Comparison of ENCODE assay signal across 8 mouse cellular contexts in genomic region chr15:101145424-101146099, GRCm38 (mm10). TPM values are rescaled to one million over a fixed set of nuclear protein-coding genes. Genes with fewer than 3 reads are reported as not detected.
A peak's percentile ranks its signal among the peaks of the same experiment; 100 is the strongest.
DNase-seq lines count a peak whose midpoint lies in the region; ATAC-seq and TF ChIP-seq lines count a peak whose summit lies in the region.

No protein-coding gene starts in this region.

- WGBS in heart, embryonic 11.5 days (ENCODE audit: insufficient replicate concordance) = 10% methylated on average over 19 of the region's 19 CpGs
- WGBS in kidney, embryonic 15.5 days = 11% methylated on average over 19 of the region's 19 CpGs

- peak; percentile 95 for DNase-seq in brain, embryonic 14.5 days (ENCODE audit: low read depth)
- DNase-seq in liver = peak; percentile 92
- DNase-seq in monocyte, adult 2 months (ENCODE audit: low read depth in 1 of 2, low spot score in 2 of 2) = peak; percentile 89 to 90
- DNase-seq in spleen, postnatal 14 days (ENCODE audit: low spot score in 2 of 2) = peak; percentile 71 to 84

- H3K4me1 ChIP-seq in heart, embryonic 11.5 days (ENCODE audit: control insufficient read depth, insufficient read depth, low read length) = peaks cover 49% of the 10 kb centered on the region
- H3K4me1 ChIP-seq in kidney, embryonic 15.5 days = peaks cover 72% of the 10 kb centered on the region

- TF ChIP-seq CTCF in C2C12 (IDR thresholded peaks at IDR 0.05; ENCODE audit: control insufficient read depth, insufficient read depth, insufficient read length) = peak; percentile 99
- peak; percentile 94 for TF ChIP-seq CTCF in brain, embryonic 14.5 days (IDR thresholded peaks at IDR 0.05; ENCODE audit: borderline replicate concordance, extremely low read depth, insufficient read depth, insufficient read length)

- H3K27ac ChIP-seq in heart, embryonic 11.5 days (ENCODE audit: low read depth, low read length) = no peak overlapping the region; the same call in 1 of the 2 replicates
- H3K27ac ChIP-seq in kidney, embryonic 15.5 days = peak overlapping the region; percentile 72

- TF ChIP-seq POLR2A in brain, embryonic 14.5 days (IDR thresholded peaks at IDR 0.05; ENCODE audit: borderline replicate concordance, extremely low read depth, insufficient read depth, insufficient read length, poor library complexity, severe bottlenecking) = no peak

- H3K27me3 ChIP-seq in C2C12 (ENCODE audit: control insufficient read depth, insufficient read depth, insufficient read length) = no peaks in the 10 kb centered on the region
- no peaks in the 10 kb centered on the region for H3K27me3 ChIP-seq in heart, embryonic 11.5 days (ENCODE audit: control insufficient read depth, insufficient read depth, low read length)
- no peaks in the 10 kb centered on the region for H3K27me3 ChIP-seq in kidney, embryonic 15.5 days

- H3ac ChIP-seq in C2C12 (ENCODE audit: control insufficient read depth, insufficient read length, low read depth) = no peak overlapping the region

- peak overlapping the region; percentile 63; the same call in 1 of the 2 replicates for H3K9ac ChIP-seq in heart, embryonic 11.5 days (ENCODE audit: low read depth, low read length)
- peak overlapping the region; percentile 29; the same call in 1 of the 2 replicates for H3K9ac ChIP-seq in kidney, embryonic 15.5 days

- peak overlapping the region; percentile 55 for H3K4me2 ChIP-seq in heart, embryonic 11.5 days
- peak overlapping the region; percentile 58 for H3K4me2 ChIP-seq in kidney, embryonic 15.5 days

- no peaks in the 10 kb centered on the region for H3K36me3 ChIP-seq in C2C12 (ENCODE audit: control insufficient read depth, insufficient read depth)
- H3K36me3 ChIP-seq in heart, embryonic 11.5 days (ENCODE audit: control insufficient read depth, insufficient read depth, low read length) = no peaks in the 10 kb centered on the region
- H3K36me3 ChIP-seq in kidney, embryonic 15.5 days = no peaks in the 10 kb centered on the region

- H3K9me3 ChIP-seq in heart, embryonic 11.5 days (replicated peaks; ENCODE audit: control insufficient read depth, low read length) = no peaks in the 10 kb centered on the region
- H3K9me3 ChIP-seq in kidney, embryonic 15.5 days (replicated peaks) = no peaks in the 10 kb centered on the region

- H3K4me3 ChIP-seq in C2C12 (ENCODE audit: insufficient read depth, poor library complexity, severe bottlenecking) = no peak overlapping the region
- no peak overlapping the region for H3K4me3 ChIP-seq in heart, embryonic 11.5 days (ENCODE audit: low read depth, low read length)
- peak overlapping the region; percentile 21 for H3K4me3 ChIP-seq in kidney, embryonic 15.5 days (replicated peaks)

- H3K79me2 ChIP-seq in C2C12 (ENCODE audit: control insufficient read depth, insufficient read depth) = no peaks in the 10 kb centered on the region

- ATAC-seq in erythroblast, adult 5-6 weeks (replicated peaks; ENCODE audit: low FRiP score, poor library complexity, severe bottlenecking) = peak; percentile 67; the same call in 1 of the 2 replicates
- peak; percentile 80 for ATAC-seq in heart, embryonic 11.5 days (replicated peaks; ENCODE audit: insufficient number of reproducible peaks, low FRiP score, low TSS enrichment)
- peak; percentile 90 for ATAC-seq in kidney, embryonic 15.5 days (replicated peaks; ENCODE audit: low FRiP score)

- H3K79me3 ChIP-seq in C2C12 (ENCODE audit: low read depth) = no peaks in the 10 kb centered on the region

TF ChIP-seq in C2C12, 6 proteins besides CTCF, POLR2A, EP300 and RAD21:
- peak; percentile 52 for TF ChIP-seq MYOD1 (IDR thresholded peaks at IDR 0.05; ENCODE audit: control insufficient read depth, insufficient read length, low read depth)
- TF ChIP-seq CEBPB (IDR thresholded peaks at IDR 0.05; ENCODE audit: low read depth) = no peak
- peak; percentile 72 for TF ChIP-seq MAX (IDR thresholded peaks at IDR 0.05)
- no peak for TF ChIP-seq MYOG (IDR thresholded peaks at IDR 0.05; ENCODE audit: control insufficient read depth, extremely low read depth, insufficient read length)

RNA-seq across cellular contexts. Expression of gene Acvrl1, which starts 17.2 kb away (rescaled TPM):
- 0.05 TPM for polyA plus RNA-seq in C2C12 (2012; fragmentation: generic; extraction: Trizol)
- 8.5 and 11.6 TPM in 2 replicates for polyA plus RNA-seq in brain, embryonic 14.5 days (2012; rRNA removed)
- 2.3 and 9.4 TPM in 2 replicates for total RNA-seq in erythroblast, adult 5-6 weeks (2015; ENCODE audit: low replicate concordance)
- 2.3 and 3.8 TPM in 2 replicates for total RNA-seq in erythroblast, adult 5-6 weeks (2017; ENCODE audit: low replicate concordance)
- polyA plus RNA-seq in heart, embryonic 11.5 days (2014; fragmentation: Nextera tagmentation; extraction: Ambion mirVana) = 1.5 and 2.0 TPM in 2 replicates
- polyA plus RNA-seq in kidney, embryonic 15.5 days (2015; fragmentation: Nextera tagmentation; extraction: Ambion mirVana) = 17.2 and 18.4 TPM in 2 replicates

RNA-seq across cellular contexts. Expression of gene Acvr1b, which starts 28.3 kb away (rescaled TPM):
- 3.8 TPM for polyA plus RNA-seq in C2C12 (2012; fragmentation: generic; extraction: Trizol)
- polyA plus RNA-seq in brain, embryonic 14.5 days (2012; rRNA removed) = 62.5 and 75.3 TPM in 2 replicates
- 0.38 and 0.84 TPM in 2 replicates for total RNA-seq in erythroblast, adult 5-6 weeks (2015; ENCODE audit: low replicate concordance)
- 2.6 and 2.9 TPM in 2 replicates for total RNA-seq in erythroblast, adult 5-6 weeks (2017; ENCODE audit: low replicate concordance)
- 8.0 and 8.9 TPM in 2 replicates for polyA plus RNA-seq in heart, embryonic 11.5 days (2014; fragmentation: Nextera tagmentation; extraction: Ambion mirVana)
- 6.2 and 6.4 TPM in 2 replicates for polyA plus RNA-seq in kidney, embryonic 15.5 days (2015; fragmentation: Nextera tagmentation; extraction: Ambion mirVana)

RNA-seq across cellular contexts. Expression of gene Ankrd33, which starts 30.0 kb away (rescaled TPM):
- polyA plus RNA-seq in C2C12 (2012; fragmentation: generic; extraction: Trizol) = not detected
- not detected in 2 replicates for polyA plus RNA-seq in brain, embryonic 14.5 days (2012; rRNA removed)
- total RNA-seq in erythroblast, adult 5-6 weeks (2015; ENCODE audit: low replicate concordance) = not detected in 2 replicates
- not detected in 2 replicates for total RNA-seq in erythroblast, adult 5-6 weeks (2017; ENCODE audit: low replicate concordance)
- not detected in 2 replicates for polyA plus RNA-seq in heart, embryonic 11.5 days (2014; fragmentation: Nextera tagmentation; extraction: Ambion mirVana)
- not detected in 2 replicates for polyA plus RNA-seq in kidney, embryonic 15.5 days (2015; fragmentation: Nextera tagmentation; extraction: Ambion mirVana)
